Mouse (Mus musculus) stomach, postnatal 0 days (tissue): ENCODE results near the gene Mmp9.

ENCODE experiments used
- CTCF ChIP-seq: IDR thresholded peaks from 2 replicates; pipeline ENCODE4 v1.5.1; 2016; ENCODE audit warnings: antibody characterized with exemption, low read depth, mild to moderate bottlenecking, moderate library complexity
- EP300 ChIP-seq: optimal IDR thresholded peaks from 2 replicates; pipeline ENCODE3; 2016; ENCODE audit warnings: antibody characterized with exemption

- no peak for TF ChIP-seq CTCF
- TF ChIP-seq EP300 = no peak
Measured at GRCm38 (mm10) chr2:164903496-164903895, 37.1 kb upstream of the Mmp9 start.
